Mouse (Mus musculus) CH12.LX (cell line): Measurements from ENCODE around the gene Ntn1. TPM values are rescaled to one million over a fixed set of nuclear protein-coding genes. Genes with fewer than 3 reads are reported as not detected.

ENCODE experiments used
- DNase-seq: peaks from one replicate; pipeline ENCODE4 v3.0.0-alpha.2; 2013; ENCODE audit errors: extremely low read depth
- H3K27ac ChIP-seq: 2 replicates; pipeline ENCODE4 v1.5.1; 2012; ENCODE audit warnings: low read depth, mild to moderate bottlenecking, control low read depth, moderate library complexity; ENCODE audit not compliant: insufficient read depth
- H3K27me3 ChIP-seq: replicated peaks from 2 replicates; pipeline ENCODE3; 2012; ENCODE audit warnings: inconsistent platforms
- H3K36me3 ChIP-seq, 2 experiments: replicated peaks in 1 of 2; 2 replicates each; pipeline versions ENCODE3 to v1.6.1; 2012; ENCODE audit warnings: inconsistent platforms in 1 of 2, low read length in 1 of 2, mild to moderate bottlenecking in 1 of 2, mixed read lengths in 1 of 2, moderate library complexity in 1 of 2; ENCODE audit not compliant: control insufficient read depth in 1 of 2, insufficient read depth in 1 of 2
- H3K4me1 ChIP-seq, 2 experiments: 2 replicates each; pipeline ENCODE4 v1.6.1; 2012; ENCODE audit warnings: inconsistent platforms in 1 of 2, moderate library complexity in 1 of 2; ENCODE audit not compliant: insufficient read depth in 2 of 2, control insufficient read depth in 1 of 2
- H3K4me2 ChIP-seq: 2 replicates; pipeline ENCODE4 v1.6.1; 2012; ENCODE audit warnings: low read depth, mild to moderate bottlenecking, control low read depth; ENCODE audit not compliant: poor library complexity, insufficient read depth, severe bottlenecking
- H3K4me3 ChIP-seq, 3 experiments: fragments of 150-350 bp in 1 of 3; sonication (generic) in 1 of 3; replicated peaks in 1 of 3; 2 replicates each; pipeline versions ENCODE3 to v1.5.1; 2011 to 2012; ENCODE audit warnings: low read depth in 2 of 3, low read length in 2 of 3, mild to moderate bottlenecking in 2 of 3, moderate library complexity in 2 of 3, control low read depth in 1 of 3, improper control_type of control experiment in 1 of 3, inconsistent platforms in 1 of 3, mixed read lengths in 1 of 3; ENCODE audit not compliant: poor library complexity in 1 of 3
- H3K79me2 ChIP-seq: replicated peaks from 2 replicates; pipeline ENCODE4 v1.6.1; 2012; ENCODE audit warnings: mild to moderate bottlenecking, moderate library complexity; ENCODE audit not compliant: control insufficient read depth, poor library complexity, insufficient read depth, severe bottlenecking; ENCODE audit errors: extremely low read depth
- H3K9ac ChIP-seq: 2 replicates; pipeline ENCODE4 v1.6.1; 2012; ENCODE audit warnings: low read depth, mild to moderate bottlenecking, control low read depth, moderate library complexity; ENCODE audit not compliant: insufficient read depth
- H3K9me3 ChIP-seq: replicated peaks from 2 replicates; pipeline ENCODE3; 2012; ENCODE audit warnings: low read length, inconsistent platforms, mixed read lengths
- CHD1 ChIP-seq: IDR thresholded peaks from 2 replicates; pipeline ENCODE4 v1.6.1; 2012; ENCODE audit warnings: low read depth, low read length, improper control_type of control experiment, inconsistent platforms
- E2F4 ChIP-seq: IDR thresholded peaks from 2 replicates; pipeline ENCODE4 v1.6.1; 2011; ENCODE audit warnings: low read depth, low read length, improper control_type of control experiment; ENCODE audit not compliant: insufficient replicate concordance
- ELF1 ChIP-seq: IDR thresholded peaks from 2 replicates; pipeline ENCODE4 v1.6.1; 2014; ENCODE audit warnings: low read depth, mild to moderate bottlenecking, inconsistent platforms, low read length, improper control_type of control experiment
- ETS1 ChIP-seq: conservative IDR thresholded peaks from 2 replicates; pipeline ENCODE4 v1.6.1; 2012; ENCODE audit warnings: low read depth, mild to moderate bottlenecking, inconsistent platforms, low read length, improper control_type of control experiment, moderate library complexity
- HCFC1 ChIP-seq: IDR thresholded peaks from 2 replicates; pipeline ENCODE4 v1.6.1; 2012; ENCODE audit warnings: low read depth, mild to moderate bottlenecking, inconsistent platforms, low read length, improper control_type of control experiment
- IRF4 ChIP-seq: IDR thresholded peaks from 2 replicates; pipeline ENCODE4 v1.6.1; 2014; ENCODE audit warnings: low read depth, mild to moderate bottlenecking, inconsistent platforms, low read length, improper control_type of control experiment
- MAFK ChIP-seq: IDR thresholded peaks from 2 replicates; pipeline ENCODE4 v1.6.1; 2011; ENCODE audit warnings: low read length, improper control_type of control experiment; ENCODE audit not compliant: insufficient replicate concordance
- MAX ChIP-seq: IDR thresholded peaks from 2 replicates; pipeline ENCODE4 v1.6.1; 2011; ENCODE audit warnings: low read length, improper control_type of control experiment
- MAZ ChIP-seq: IDR thresholded peaks from 2 replicates; pipeline ENCODE4 v1.6.1; 2012; ENCODE audit warnings: low read depth, mild to moderate bottlenecking, inconsistent platforms, low read length, improper control_type of control experiment, moderate library complexity
- MXI1 ChIP-seq: IDR thresholded peaks from 2 replicates; pipeline ENCODE4 v1.6.1; 2011; ENCODE audit warnings: mild to moderate bottlenecking, low read depth, low read length, improper control_type of control experiment
- NRF1 ChIP-seq: IDR thresholded peaks from 2 replicates; pipeline ENCODE4 v1.6.1; 2014; ENCODE audit warnings: low read depth, mild to moderate bottlenecking, inconsistent platforms, low read length, improper control_type of control experiment, moderate library complexity
- POLR2A ChIP-seq: IDR thresholded peaks from 2 replicates; pipeline ENCODE4 v1.6.1; 2011; ENCODE audit warnings: low read depth, mild to moderate bottlenecking, improper control_type of control experiment, low read length
- SIN3A ChIP-seq: IDR thresholded peaks from 2 replicates; pipeline ENCODE4 v1.6.1; 2012; ENCODE audit warnings: low read length, improper control_type of control experiment, inconsistent platforms
- SMC3 ChIP-seq: IDR thresholded peaks from 2 replicates; pipeline ENCODE4 v1.6.1; 2011; ENCODE audit warnings: low read depth, low read length, improper control_type of control experiment
- TBP ChIP-seq: conservative IDR thresholded peaks from 2 replicates; pipeline ENCODE4 v1.6.1; 2011; ENCODE audit warnings: low read depth, low read length, improper control_type of control experiment
- USF1 ChIP-seq: IDR thresholded peaks from 2 replicates; pipeline ENCODE4 v1.6.1; 2014; ENCODE audit warnings: low read depth, mild to moderate bottlenecking, inconsistent platforms, low read length, improper control_type of control experiment
- USF2 ChIP-seq: conservative IDR thresholded peaks from 2 replicates; pipeline ENCODE4 v1.6.1; 2011; ENCODE audit warnings: low read depth, low read length, improper control_type of control experiment
- ZKSCAN1 ChIP-seq: IDR thresholded peaks from 2 replicates; pipeline ENCODE4 v1.6.1; 2012; ENCODE audit warnings: low read depth, inconsistent platforms, low read length, improper control_type of control experiment, borderline replicate concordance
- ZNF384 ChIP-seq: IDR thresholded peaks from 2 replicates; pipeline ENCODE4 v1.6.1; 2012; ENCODE audit warnings: low read depth, low read length, improper control_type of control experiment, inconsistent platforms
- dilution Hi-C: fragments of 300-500 bp; cut with MboI; formaldehyde crosslinking; loops from 2 replicates; pipeline ENCODE4 v1.14.3; 2020; ENCODE audit warnings: low sequenced_read_pairs; ENCODE audit not compliant: extremely low pct_unique_long_range_greater_than_20kb, extremely low pct_ligation_motif_present
- in situ Hi-C: fragments of 300-500 bp; cut with MboI; formaldehyde crosslinking; loops from 3 replicates; pipeline ENCODE4 v1.14.3; 2019; ENCODE audit warnings: low sequenced_read_pairs, low pct_ligation_motif_present, low pct_unique_long_range_greater_than_20kb, mixed read lengths
- polyA plus RNA-seq: library from polyadenylated mRNA; unstranded; fragments of >175 nt; gene quantifications from 2 replicates; pipeline ENCODE4 v1.2.1, GENCODE M21; 2012; ENCODE audit warnings: low read depth; ENCODE audit not compliant: insufficient read length
- total RNA-seq, 2 experiments: library from RNA; depleted of rRNA; stranded (reverse); fragments of 300-350 nt in 1 of 2; fragments of >200 nt in 1 of 2; gene quantifications; 2 replicates each; pipeline ENCODE4 v1.2.3; 2012 to 2014

Ntn1 gene
- total and polyA plus RNA-seq, 3 experiments: 0.54 to 1.2 (median 0.59) TPM

DNA sequence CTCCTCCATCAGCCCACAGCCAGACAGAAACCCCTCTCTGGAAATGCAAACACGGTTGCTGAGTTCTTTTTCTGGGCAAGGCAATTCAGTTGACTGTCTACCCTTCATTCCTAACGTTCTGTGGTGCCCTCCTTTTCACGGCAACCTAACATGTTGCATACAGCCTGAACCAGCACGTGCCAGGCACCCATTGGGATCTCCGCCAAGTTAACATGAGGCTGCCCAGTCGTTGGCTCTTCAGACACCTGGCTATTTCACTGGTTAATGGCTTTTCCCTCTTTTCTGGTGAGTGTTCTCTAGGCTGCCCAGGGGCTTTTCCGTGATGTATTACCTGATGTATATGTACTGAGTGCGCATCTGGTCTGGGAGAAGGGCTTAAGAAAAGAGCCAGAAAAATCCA lies 45.1 kb downstream of the Ntn1 start:
- H3K36me3 ChIP-seq: no peaks in the 10 kb centered on the region
- H3K79me2 ChIP-seq: no peaks in the 10 kb centered on the region
- in situ Hi-C loops (no loop called here), dilution Hi-C loops (no loop called here)
- no peak overlapping the region for H3K27ac ChIP-seq
- TF ChIP-seq ZKSCAN1: no peak
- no peak for TF ChIP-seq MAZ
- TF ChIP-seq USF2: no peak
- no peak for TF ChIP-seq POLR2A
- TF ChIP-seq MXI1: no peak
- TF ChIP-seq CHD1: no peak
- TF ChIP-seq ELF1: no peak
- no peak for TF ChIP-seq MAX
- no peak for TF ChIP-seq E2F4
- TF ChIP-seq ZNF384: no peak
- TF ChIP-seq TBP: no peak
- no peak for TF ChIP-seq HCFC1
- TF ChIP-seq SIN3A: no peak
- no peak for DNase-seq
- H3K4me1 ChIP-seq: no peaks in the 10 kb centered on the region
- H3K4me3 ChIP-seq: no peak overlapping the region
- H3K27me3 ChIP-seq: no peaks in the 10 kb centered on the region
- H3K9me3 ChIP-seq: peaks cover 4% of the 10 kb centered on the region
- H3K9ac ChIP-seq: no peak overlapping the region
- H3K4me2 ChIP-seq: no peak overlapping the region

DNA sequence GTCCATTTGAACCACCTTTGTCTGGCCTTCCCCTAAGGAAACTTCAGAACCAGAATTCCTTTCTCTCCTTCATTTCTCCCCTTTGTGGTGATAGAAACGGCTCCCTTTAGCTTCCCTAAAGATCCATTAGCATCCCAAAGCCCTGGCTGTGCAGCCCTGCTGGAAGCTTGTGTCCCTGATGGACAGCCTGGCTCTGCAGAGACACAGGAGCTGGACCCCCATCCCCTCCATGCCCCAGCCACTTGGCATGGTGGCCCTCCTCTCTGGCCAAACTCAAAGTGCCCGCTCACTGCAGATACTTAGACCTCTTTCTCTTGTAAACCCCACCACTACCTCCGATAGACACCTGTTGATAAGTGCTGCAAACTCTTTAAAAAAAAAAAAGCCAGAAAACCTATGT lies 45.8 kb downstream of the Ntn1 start:
- no peak overlapping the region for H3K9ac ChIP-seq
- H3K36me3 ChIP-seq: no peaks in the 10 kb centered on the region
- in situ Hi-C loops (no loop called here), dilution Hi-C loops (no loop called here)
- no peak overlapping the region for H3K4me2 ChIP-seq
- H3K79me2 ChIP-seq: no peaks in the 10 kb centered on the region
- no peak overlapping the region for H3K4me3 ChIP-seq
- H3K9me3 ChIP-seq: peaks cover 4% of the 10 kb centered on the region
- H3K27ac ChIP-seq: no peak overlapping the region
- H3K4me1 ChIP-seq: no peaks in the 10 kb centered on the region
- DNase-seq: no peak
- no peaks in the 10 kb centered on the region for H3K27me3 ChIP-seq
- TF ChIP-seq IRF4: no peak
- no peak for TF ChIP-seq USF1
- no peak for TF ChIP-seq ETS1
- no peak for TF ChIP-seq MAFK
- TF ChIP-seq ELF1: no peak
- TF ChIP-seq SMC3: no peak
- TF ChIP-seq NRF1: no peak
- TF ChIP-seq E2F4: no peak
- TF ChIP-seq ZKSCAN1: no peak
